Mouse (Mus musculus) heart, embryonic 13.5 days (tissue): ENCODE measurements at regions not wholly inside any gene's neighbourhood (a gene's known extent, or its start where the extent isn't known, plus 50 kb on each side); places are given as distances from the start of the nearest gene placed in this dataset.

Source experiments
- ATAC-seq: fragments of 200-750 bp; cut with Nextera tagmentation; 2 replicates; pipeline ENCODE4 v1.8.0; 2017; ENCODE audit warnings: moderate TSS enrichment; ENCODE audit not compliant: insufficient number of reproducible peaks, low FRiP score, low TSS enrichment; ENCODE audit errors: extremely low read depth
- H3K27ac ChIP-seq: fragments of 300-500 bp; sonication (generic); replicated peaks from 2 replicates; pipeline ENCODE4 v1.5.1; 2015; ENCODE audit warnings: moderate library complexity, mild to moderate bottlenecking, inconsistent platforms
- H3K27me3 ChIP-seq: fragments of 300-500 bp; sonication (generic); replicated peaks from 2 replicates; pipeline ENCODE4 v1.6.1; 2015; ENCODE audit warnings: mild to moderate bottlenecking, inconsistent platforms
- H3K36me3 ChIP-seq: fragments of 300-500 bp; sonication (generic); 2 replicates; pipeline ENCODE4 v1.6.1; 2015; ENCODE audit warnings: mild to moderate bottlenecking, inconsistent platforms
- H3K4me1 ChIP-seq: fragments of 300-500 bp; sonication (generic); 2 replicates; pipeline ENCODE4 v1.6.1; 2015; ENCODE audit warnings: inconsistent platforms
- H3K4me2 ChIP-seq: fragments of 300-500 bp; sonication (generic); 2 replicates; pipeline ENCODE4 v1.6.1; 2015; ENCODE audit warnings: inconsistent platforms, mild to moderate bottlenecking, moderate library complexity
- H3K4me3 ChIP-seq: fragments of 300-500 bp; sonication (generic); 2 replicates; pipeline ENCODE4 v1.5.1; 2015; ENCODE audit warnings: moderate library complexity, mild to moderate bottlenecking, inconsistent platforms
- H3K9ac ChIP-seq: fragments of 300-500 bp; sonication (generic); 2 replicates; pipeline ENCODE4 v1.6.1; 2015; ENCODE audit warnings: inconsistent platforms, mild to moderate bottlenecking, moderate library complexity
- H3K9me3 ChIP-seq: fragments of 300-500 bp; sonication (generic); 2 replicates; pipeline ENCODE4 v1.6.1; 2016; ENCODE audit warnings: inconsistent platforms
- WGBS: fragments of 180-500 bp; shearing (Covaris S2); methylation state at CpG from one replicate; pipeline ENCODE4 v1.1.7; 2015; ENCODE audit warnings: mixed read lengths; 5-methylcytosine and 5-hydroxymethylcytosine counted together

GRCm38 (mm10) chr13:42244240-42245086 is 56.8 kb upstream of the Edn1 start:
- H3K4me2 ChIP-seq: peak overlapping the region; percentile 22; the same call in 1 of the 2 replicates
- H3K27ac ChIP-seq: no peak overlapping the region
- H3K9ac ChIP-seq: 0 out of 2 replicates have a peak overlapping the region, but pooled peaks have one; percentile 28
- no peak for ATAC-seq
- 46% methylated on average over 7 of the region's 7 CpGs for WGBS
- H3K9me3 ChIP-seq: no peaks in the 10 kb centered on the region
- H3K27me3 ChIP-seq: no peaks in the 10 kb centered on the region
- H3K36me3 ChIP-seq: no peaks in the 10 kb centered on the region
- H3K4me3 ChIP-seq: no peak overlapping the region
- peaks cover 28% of the 10 kb centered on the region for H3K4me1 ChIP-seq

- no peak for ATAC-seq
- no peaks in the 10 kb centered on the region for H3K27me3 ChIP-seq
- peaks cover 28% of the 10 kb centered on the region for H3K4me1 ChIP-seq
- H3K4me2 ChIP-seq: peak overlapping the region; percentile 43
- H3K36me3 ChIP-seq: no peaks in the 10 kb centered on the region
- peak overlapping the region; percentile 68 for H3K27ac ChIP-seq
- H3K9me3 ChIP-seq: no peaks in the 10 kb centered on the region
- H3K4me3 ChIP-seq: no peak overlapping the region
- H3K9ac ChIP-seq: peak overlapping the region; percentile 11; the same call in 1 of the 2 replicates
- 30% methylated on average over 11 of the region's 11 CpGs for WGBS
Observed at GRCm38 (mm10) chr13:42245753-42246409, 55.4 kb upstream of the Edn1 start.
